Mouse (Mus musculus) heart, postnatal 0 days (tissue): ENCODE measurements at regions not wholly inside any gene's neighbourhood (a gene's known extent, or its start where the extent isn't known, plus 50 kb on each side); places are given as distances from the start of the nearest gene placed in this dataset.

Experiments used
- CTCF ChIP-seq: IDR thresholded peaks from 2 replicates; pipeline ENCODE4 v1.5.1; 2016; ENCODE audit warnings: antibody characterized with exemption, control low read depth, low read depth
- EP300 ChIP-seq: IDR thresholded peaks from 2 replicates; pipeline ENCODE4 v1.6.1; 2016; ENCODE audit warnings: antibody characterized with exemption, low read depth

GRCm38 (mm10) chr14:72294631-72295030, 197.0 kb downstream of the Gm9195 start:
- TF ChIP-seq CTCF (no peak), EP300 (no peak)
